Mouse (Mus musculus): Measurements from ENCODE around the gene Glb1l2. TPM values are rescaled to one million over a fixed set of nuclear protein-coding genes. Genes with fewer than 3 reads are reported as not detected.

The Glb1l2 gene
- polyA plus RNA-seq, 1 experiment from 2014 or later: 1.5 TPM

- ATAC-seq (ENCODE audit: insufficient number of reproducible peaks, insufficient read depth, low FRiP score, low read depth): no peak
- H3K27ac ChIP-seq (replicated peaks in 1 of 2; ENCODE audit: control insufficient read depth in 1 of 2, insufficient read depth in 1 of 2, low read depth in 2 of 2, low read length in 2 of 2): no peak overlapping the region
- H3K36me3 ChIP-seq (ENCODE audit: control insufficient read depth, insufficient read depth, low read length): no peaks in the 10 kb centered on the region
- H3K4me3 ChIP-seq (ENCODE audit: control insufficient read depth in 1 of 2, insufficient read depth in 1 of 2, low read depth in 1 of 2, low read length in 2 of 2): no peak overlapping the region
- H3K4me1 ChIP-seq (ENCODE audit: control insufficient read depth in 2 of 2, insufficient read depth in 2 of 2, low read length in 2 of 2): peaks cover 0 to 2% of the 10 kb centered on the region in 2 experiments; a peak in 1 of 4 replicates
- H3K9ac ChIP-seq (ENCODE audit: low read length): no peak overlapping the region
- no peak overlapping the region for H3K4me2 ChIP-seq (ENCODE audit: low read length)
- peaks cover 28% of the 10 kb centered on the region for H3K27me3 ChIP-seq (ENCODE audit: control insufficient read depth, insufficient read depth, low read length)
- 66% methylated on average over 2 of the region's 2 CpGs for WGBS
- H3K9me3 ChIP-seq (ENCODE audit: control insufficient read depth, low read length): no peaks in the 10 kb centered on the region
Observed at GRCm38 (mm10) chr9:26728556-26728955, 77.7 kb downstream of the Glb1l2 start.

GRCm38 (mm10) chr9:26727445-26727844 is 78.8 kb downstream of the Glb1l2 start:
- 35% methylated on average over 2 of the region's 2 CpGs for WGBS

GRCm38 (mm10) chr9:26725709-26726108 is 80.6 kb downstream of the Glb1l2 start:
- peaks cover 1% of the 10 kb centered on the region; the same call in 1 of the 2 replicates for H3K27me3 ChIP-seq (ENCODE audit: control insufficient read depth, insufficient read depth, low read length)
- no peaks in the 10 kb centered on the region for H3K36me3 ChIP-seq (ENCODE audit: control insufficient read depth, insufficient read depth, low read length)
- H3K9me3 ChIP-seq (ENCODE audit: control insufficient read depth, low read length): no peaks in the 10 kb centered on the region
- ATAC-seq (ENCODE audit: insufficient number of reproducible peaks, insufficient read depth, low FRiP score, low read depth): no peak
- WGBS: 82% methylated on average over 3 of the region's 3 CpGs
- H3K4me3 ChIP-seq (ENCODE audit: control insufficient read depth in 1 of 2, insufficient read depth in 1 of 2, low read depth in 1 of 2, low read length in 2 of 2): no peak overlapping the region
- H3K4me2 ChIP-seq (ENCODE audit: low read length): no peak overlapping the region
- H3K4me1 ChIP-seq (ENCODE audit: control insufficient read depth in 2 of 2, insufficient read depth in 2 of 2, low read length in 2 of 2): no peaks in the 10 kb centered on the region
- no peak overlapping the region for H3K9ac ChIP-seq (ENCODE audit: low read length)
- H3K27ac ChIP-seq (replicated peaks in 1 of 2; ENCODE audit: control insufficient read depth in 1 of 2, insufficient read depth in 1 of 2, low read depth in 2 of 2, low read length in 2 of 2): no peak overlapping the region

More at GRCm38 (mm10) chr9:26727445-26727844, 78.8 kb downstream of the Glb1l2 start:
- H3K9ac ChIP-seq (ENCODE audit: low read length): no peak overlapping the region
- H3K4me3 ChIP-seq (ENCODE audit: control insufficient read depth in 1 of 2, insufficient read depth in 1 of 2, low read depth in 1 of 2, low read length in 2 of 2): no peak overlapping the region
- no peaks in the 10 kb centered on the region for H3K4me1 ChIP-seq (ENCODE audit: control insufficient read depth in 2 of 2, insufficient read depth in 2 of 2, low read length in 2 of 2)
- H3K27me3 ChIP-seq (ENCODE audit: control insufficient read depth, insufficient read depth, low read length): peaks cover 17% of the 10 kb centered on the region
- ATAC-seq (ENCODE audit: insufficient number of reproducible peaks, insufficient read depth, low FRiP score, low read depth): no peak
- no peak overlapping the region for H3K27ac ChIP-seq (replicated peaks in 1 of 2; ENCODE audit: control insufficient read depth in 1 of 2, insufficient read depth in 1 of 2, low read depth in 2 of 2, low read length in 2 of 2)
- no peaks in the 10 kb centered on the region for H3K36me3 ChIP-seq (ENCODE audit: control insufficient read depth, insufficient read depth, low read length)
- H3K9me3 ChIP-seq (ENCODE audit: control insufficient read depth, low read length): no peaks in the 10 kb centered on the region
- no peak overlapping the region for H3K4me2 ChIP-seq (ENCODE audit: low read length)

DNA sequence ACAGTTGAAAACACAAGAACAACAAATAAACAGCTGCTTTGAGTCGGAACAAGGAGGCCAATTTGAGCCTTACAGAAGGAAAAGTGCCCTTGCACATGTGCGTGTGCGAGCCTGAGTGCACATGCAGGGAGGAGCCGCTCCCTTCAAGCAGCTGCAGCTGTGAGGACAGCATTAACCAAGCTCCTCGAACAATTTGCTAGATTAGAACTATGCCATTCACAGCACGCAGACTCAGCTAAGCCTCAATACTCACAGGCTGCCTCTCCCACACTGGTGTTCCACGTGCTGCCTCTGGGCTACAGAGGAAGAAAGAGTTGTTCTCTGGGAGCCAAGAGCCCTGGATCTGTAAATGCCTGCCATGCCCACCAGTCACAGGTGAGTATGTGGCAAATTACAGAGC is 84.5 kb downstream of the Glb1l2 start:
- 74% methylated on average over 7 of the region's 7 CpGs for WGBS
- Histone ChIP-seq H3K4me2 (ENCODE audit: low read length) (no peak overlapping the region), H3K27ac (replicated peaks in 1 of 2; ENCODE audit: control insufficient read depth in 1 of 2, insufficient read depth in 1 of 2, low read depth in 2 of 2, low read length in 2 of 2) (no peak overlapping the region), H3K9me3 (ENCODE audit: control insufficient read depth, low read length) (no peaks in the 10 kb centered on the region), H3K4me1 (ENCODE audit: control insufficient read depth in 2 of 2, insufficient read depth in 2 of 2, low read length in 2 of 2) (no peaks in the 10 kb centered on the region), H3K36me3 (ENCODE audit: control insufficient read depth, insufficient read depth, low read length) (no peaks in the 10 kb centered on the region), H3K27me3 (ENCODE audit: control insufficient read depth, insufficient read depth, low read length) (no peaks in the 10 kb centered on the region), H3K4me3 (ENCODE audit: control insufficient read depth in 1 of 2, insufficient read depth in 1 of 2, low read depth in 1 of 2, low read length in 2 of 2) (no peak overlapping the region), H3K9ac (ENCODE audit: low read length) (no peak overlapping the region)
- ATAC-seq (ENCODE audit: insufficient number of reproducible peaks, insufficient read depth, low FRiP score, low read depth): no peak

- no peak overlapping the region for H3K9ac ChIP-seq (ENCODE audit: low read length)
- ATAC-seq (ENCODE audit: insufficient number of reproducible peaks, insufficient read depth, low FRiP score, low read depth): no peak
- H3K4me3 ChIP-seq (ENCODE audit: control insufficient read depth in 1 of 2, insufficient read depth in 1 of 2, low read depth in 1 of 2, low read length in 2 of 2): no peak overlapping the region
- WGBS: 50% methylated on average over 3 of the region's 3 CpGs
- no peaks in the 10 kb centered on the region for H3K9me3 ChIP-seq (ENCODE audit: control insufficient read depth, low read length)
- H3K27ac ChIP-seq (replicated peaks in 1 of 2; ENCODE audit: control insufficient read depth in 1 of 2, insufficient read depth in 1 of 2, low read depth in 2 of 2, low read length in 2 of 2): no peak overlapping the region
- no peaks in the 10 kb centered on the region for H3K27me3 ChIP-seq (ENCODE audit: control insufficient read depth, insufficient read depth, low read length)
- H3K36me3 ChIP-seq (ENCODE audit: control insufficient read depth, insufficient read depth, low read length): no peaks in the 10 kb centered on the region
- H3K4me2 ChIP-seq (ENCODE audit: low read length): no peak overlapping the region
- H3K4me1 ChIP-seq (ENCODE audit: control insufficient read depth in 2 of 2, insufficient read depth in 2 of 2, low read length in 2 of 2): no peaks in the 10 kb centered on the region
Observed at GRCm38 (mm10) chr9:26718388-26718787, 87.9 kb downstream of the Glb1l2 start.

Other genes with a start within 250 kb of the Glb1l2 start
- gene B3gat1, start 72.7 kb downstream of the Glb1l2 start, polyA plus RNA-seq (2014; fragmentation: Nextera tagmentation; extraction: Ambion mirVana): not detected in 2 replicates
- gene Glb1l3, start 54.4 kb upstream of the Glb1l2 start, polyA plus RNA-seq (2014; fragmentation: Nextera tagmentation; extraction: Ambion mirVana): not detected in 2 replicates
- not detected in 2 replicates for gene Gm1110, start 116.6 kb upstream of the Glb1l2 start, polyA plus RNA-seq (2014; fragmentation: Nextera tagmentation; extraction: Ambion mirVana)
- gene Acad8, start 193.1 kb upstream of the Glb1l2 start, polyA plus RNA-seq (2014; fragmentation: Nextera tagmentation; extraction: Ambion mirVana): 36.4 and 38.2 TPM in 2 replicates
- 97.9 and 103 TPM in 2 replicates for gene Thyn1, start 193.2 kb upstream of the Glb1l2 start, polyA plus RNA-seq (2014; fragmentation: Nextera tagmentation; extraction: Ambion mirVana)
- gene Vps26b, start 223.6 kb upstream of the Glb1l2 start, polyA plus RNA-seq (2014; fragmentation: Nextera tagmentation; extraction: Ambion mirVana): 22.3 and 25.3 TPM in 2 replicates
- 22.2 and 25.1 TPM in 2 replicates for gene Ncapd3, start 223.7 kb upstream of the Glb1l2 start, polyA plus RNA-seq (2014; fragmentation: Nextera tagmentation; extraction: Ambion mirVana)

Measured in heart, embryonic 14.5 days (tissue).